Mouse (Mus musculus) myocyte (in vitro differentiated cells): ENCODE data around the gene Prkch. TPM values are rescaled to one million over a fixed set of nuclear protein-coding genes. Genes with fewer than 3 reads are reported as not detected.

Source experiments
- H3K27me3 ChIP-seq: one replicate; pipeline ENCODE4 v1.6.1; 2011; ENCODE audit not compliant: control insufficient read depth, insufficient read depth, insufficient read length
- H3K36me3 ChIP-seq: one replicate; pipeline ENCODE4 v1.6.1; 2011; ENCODE audit not compliant: control insufficient read depth, insufficient read depth
- H3K4me2 ChIP-seq: one replicate; pipeline ENCODE4 v1.6.1; 2011; ENCODE audit warnings: low read depth, control low read depth
- H3K4me3 ChIP-seq: one replicate; pipeline ENCODE4 v1.5.1; 2011; ENCODE audit warnings: mild to moderate bottlenecking, control low read depth, moderate library complexity
- H3K79me2 ChIP-seq: one replicate; pipeline ENCODE4 v1.6.1; 2011; ENCODE audit not compliant: control insufficient read depth, insufficient read depth
- H3ac ChIP-seq: one replicate; pipeline ENCODE4 v1.6.1; 2011; ENCODE audit not compliant: control insufficient read depth, insufficient read length
- CEBPB ChIP-seq: IDR thresholded peaks from 2 replicates; pipeline ENCODE4 v1.6.1; 2011; ENCODE audit warnings: mild to moderate bottlenecking, moderate library complexity; ENCODE audit not compliant: poor library complexity, insufficient read depth, severe bottlenecking
- E2F4 ChIP-seq: IDR thresholded peaks from one replicate; pipeline ENCODE4 v1.6.1; 2011; ENCODE audit warnings: mild to moderate bottlenecking, control low read depth, moderate library complexity; ENCODE audit not compliant: insufficient read depth
- MAX ChIP-seq: IDR thresholded peaks from one replicate; pipeline ENCODE4 v1.6.1; 2011; ENCODE audit warnings: low read depth, mild to moderate bottlenecking, control low read depth
- MYOD1 ChIP-seq, 3 experiments: IDR thresholded peaks; one replicate each; pipeline ENCODE4 v1.6.1; 2011; ENCODE audit warnings: control low read depth in 2 of 3, low read depth in 2 of 3, mild to moderate bottlenecking in 2 of 3, moderate library complexity in 1 of 3; ENCODE audit not compliant: insufficient read length in 2 of 3, control insufficient read depth in 1 of 3
- MYOG ChIP-seq, 3 experiments: IDR thresholded peaks; one replicate each; pipeline ENCODE4 v1.6.1; 2011; ENCODE audit warnings: control low read depth in 2 of 3, low read depth in 2 of 3, mild to moderate bottlenecking in 2 of 3; ENCODE audit not compliant: insufficient read length in 2 of 3, control insufficient read depth in 1 of 3, insufficient read depth in 1 of 3
- POLR2A ChIP-seq: IDR thresholded peaks from one replicate; pipeline ENCODE4 v1.6.1; 2011; ENCODE audit warnings: low read depth, mild to moderate bottlenecking, control low read depth, moderate library complexity; ENCODE audit not compliant: insufficient read length
- POLR2AphosphoS2 ChIP-seq: IDR thresholded peaks from one replicate; pipeline ENCODE4 v1.6.1; 2011; ENCODE audit warnings: low read depth, control low read depth; ENCODE audit not compliant: insufficient read length
- REST ChIP-seq: IDR thresholded peaks from one replicate; pipeline ENCODE4 v1.6.1; 2011; ENCODE audit warnings: mild to moderate bottlenecking, control low read depth, moderate library complexity; ENCODE audit not compliant: insufficient read depth, insufficient read length
- SRF ChIP-seq: IDR thresholded peaks from one replicate; pipeline ENCODE4 v1.6.1; 2011; ENCODE audit warnings: low read depth; ENCODE audit not compliant: control insufficient read depth, insufficient read length
- TCF12 ChIP-seq: IDR thresholded peaks from one replicate; pipeline ENCODE4 v1.6.1; 2011; ENCODE audit warnings: mild to moderate bottlenecking, control low read depth; ENCODE audit not compliant: poor library complexity, insufficient read depth, severe bottlenecking
- TCF3 ChIP-seq: IDR thresholded peaks from one replicate; pipeline ENCODE4 v1.6.1; 2011; ENCODE audit warnings: low read depth, control low read depth; ENCODE audit not compliant: insufficient read length
- USF1 ChIP-seq: IDR thresholded peaks from one replicate; pipeline ENCODE4 v1.6.1; 2011; ENCODE audit warnings: low read depth, mild to moderate bottlenecking, control low read depth, moderate library complexity
- polyA plus RNA-seq: library from polyadenylated mRNA; unstranded; fragments of >200 nt; fragmentation: generic; extraction: Trizol; gene quantifications from one replicate; pipeline ENCODE4 v1.2.1, GENCODE M21; 2012; ENCODE audit warnings: missing spikeins

Gene Prkch
- polyA plus RNA-seq, 1 experiment, result 0.10 TPM

DNA sequence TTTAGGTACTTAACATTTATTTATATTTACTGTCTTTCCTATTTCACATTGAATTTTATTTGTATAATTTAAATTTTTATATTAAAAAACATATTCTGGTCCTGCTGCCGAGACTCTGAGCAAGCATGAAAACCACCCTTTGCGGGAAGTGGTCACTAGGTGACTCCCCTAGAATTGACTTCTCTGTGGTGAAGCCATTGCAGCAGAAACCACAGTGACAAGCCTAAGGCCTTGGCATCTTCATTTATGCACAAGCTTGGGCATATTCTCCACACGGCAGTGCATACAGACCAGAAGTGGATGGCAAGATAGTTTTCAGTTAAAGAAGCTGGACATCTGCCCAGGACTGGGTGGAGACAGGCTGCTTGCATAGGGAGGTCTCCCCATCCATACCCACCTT, 117.4 kb downstream of the Prkch start:
- H3K4me2 ChIP-seq, result no peak overlapping the region
- no peaks in the 10 kb centered on the region for H3K79me2 ChIP-seq
- no peak for TF ChIP-seq TCF12
- no peak for TF ChIP-seq USF1
- no peak for TF ChIP-seq E2F4
- TF ChIP-seq CEBPB, result no peak
- no peak for TF ChIP-seq MYOG (IDR thresholded peaks at IDR 0.05; ENCODE audit: control insufficient read depth in 1 of 3, insufficient read depth in 1 of 3, insufficient read length in 2 of 3, low read depth in 2 of 3)
- no peak for TF ChIP-seq REST
- TF ChIP-seq TCF3, result no peak
- no peak for TF ChIP-seq MYOD1 (IDR thresholded peaks at IDR 0.05; ENCODE audit: control insufficient read depth in 1 of 3, insufficient read length in 2 of 3, low read depth in 2 of 3)
- TF ChIP-seq POLR2A, result no peak
- no peak for TF ChIP-seq SRF
- no peak for TF ChIP-seq POLR2AphosphoS2
- TF ChIP-seq MAX, result no peak

DNA sequence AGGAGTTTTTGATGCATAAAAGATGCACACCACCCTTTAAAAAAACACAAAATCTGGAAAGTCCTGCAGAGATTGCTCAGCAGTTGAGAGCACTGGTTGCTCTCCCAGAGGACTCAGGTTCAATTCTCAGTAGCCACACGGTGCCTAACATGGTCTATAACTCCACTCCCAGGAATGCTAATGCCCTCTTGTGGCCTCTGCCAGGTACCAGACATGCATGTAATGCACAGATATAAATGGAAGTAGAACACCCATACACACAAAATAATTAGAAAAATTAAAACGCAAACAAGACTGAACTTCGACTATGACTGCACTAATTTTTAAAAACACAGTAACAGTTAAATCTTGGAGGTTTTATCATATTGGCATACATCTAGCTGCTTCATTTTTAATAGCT, 119.8 kb downstream of the Prkch start:
- H3ac ChIP-seq, result no peak overlapping the region
- H3K27me3 ChIP-seq, result no peaks in the 10 kb centered on the region
- no peak overlapping the region for H3K4me2 ChIP-seq
- TF ChIP-seq POLR2A (no peak), MAX (no peak), MYOD1 (IDR thresholded peaks at IDR 0.05; ENCODE audit: control insufficient read depth in 1 of 3, insufficient read length in 2 of 3, low read depth in 2 of 3) (no peak), USF1 (no peak), POLR2AphosphoS2 (no peak), TCF3 (no peak), MYOG (IDR thresholded peaks at IDR 0.05; ENCODE audit: control insufficient read depth in 1 of 3, insufficient read depth in 1 of 3, insufficient read length in 2 of 3, low read depth in 2 of 3) (no peak)
- no peaks in the 10 kb centered on the region for H3K79me2 ChIP-seq
- no peaks in the 10 kb centered on the region for H3K36me3 ChIP-seq
- H3K4me3 ChIP-seq, result no peak overlapping the region

More for the DNA sequence above, 117.4 kb downstream of the Prkch start:
- no peaks in the 10 kb centered on the region for H3K27me3 ChIP-seq
- H3K4me3 ChIP-seq, result no peak overlapping the region
- H3ac ChIP-seq, result no peak overlapping the region
- no peaks in the 10 kb centered on the region for H3K36me3 ChIP-seq

DNA sequence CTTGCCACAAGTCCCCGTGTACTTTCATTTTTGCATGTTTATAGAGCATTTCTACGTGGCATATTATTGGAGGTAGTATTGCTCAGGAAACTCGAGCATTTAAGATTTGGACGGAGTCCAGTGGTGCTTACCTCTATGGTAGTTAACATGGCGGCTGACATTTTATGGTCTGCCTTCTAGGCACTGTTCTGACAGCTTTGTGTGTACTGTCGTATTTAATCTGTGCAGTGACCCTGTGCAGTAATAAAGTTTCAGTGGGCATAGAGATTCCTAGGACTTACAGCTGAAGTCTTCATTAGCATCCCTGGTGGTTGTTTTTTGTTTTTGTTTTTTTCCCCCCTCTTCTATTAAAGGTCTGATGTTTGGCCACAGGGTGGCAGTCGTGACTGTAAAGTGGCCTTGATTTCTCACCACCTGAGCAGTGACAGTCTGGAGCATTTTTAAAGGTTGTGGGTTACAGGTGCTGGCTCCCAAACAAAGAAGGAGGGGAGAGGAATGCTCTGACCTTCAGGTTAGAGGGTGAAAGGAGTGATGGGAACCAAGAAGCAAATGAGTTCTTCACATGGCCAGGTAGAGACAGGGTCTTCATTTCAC, 120.6 kb downstream of the Prkch start:
- Histone ChIP-seq H3K4me3 (no peak overlapping the region), H3K79me2 (no peaks in the 10 kb centered on the region), H3K4me2 (peak overlapping the region; percentile 53), H3K36me3 (no peaks in the 10 kb centered on the region), H3K27me3 (no peaks in the 10 kb centered on the region), H3ac (no peak overlapping the region)
- no peak for TF ChIP-seq POLR2AphosphoS2
- TF ChIP-seq TCF12, result no peak
- no peak for TF ChIP-seq POLR2A
- TF ChIP-seq USF1, result no peak

DNA sequence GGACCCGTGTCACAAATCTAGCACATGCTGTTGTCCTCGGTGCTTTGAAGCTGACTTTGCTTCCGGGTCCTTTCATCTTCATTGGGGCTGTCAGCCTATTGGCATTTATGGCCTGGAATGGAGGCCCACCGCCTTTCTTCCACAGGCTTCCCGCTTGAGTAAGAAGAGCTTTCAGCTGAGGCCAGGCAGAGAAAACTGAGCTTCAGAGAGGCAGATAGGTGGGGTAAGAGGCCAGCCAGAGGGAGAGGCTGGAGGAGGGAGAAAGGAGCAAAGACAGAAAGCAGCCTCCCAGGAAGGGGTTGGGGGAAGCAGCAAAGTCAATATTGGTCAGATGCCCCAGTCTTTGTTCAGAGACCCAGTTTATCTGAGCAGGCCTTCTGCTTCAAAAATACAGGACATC, 123.9 kb downstream of the Prkch start:
- Histone ChIP-seq H3K79me2 (no peaks in the 10 kb centered on the region), H3K4me3 (no peak overlapping the region), H3K4me2 (peak overlapping the region; percentile 19), H3K36me3 (no peaks in the 10 kb centered on the region), H3ac (no peak overlapping the region), H3K27me3 (no peaks in the 10 kb centered on the region)
- TF ChIP-seq SRF (no peak), MYOD1 (IDR thresholded peaks at IDR 0.05; ENCODE audit: control insufficient read depth in 1 of 3, insufficient read length in 2 of 3, low read depth in 2 of 3) (no peak), E2F4 (no peak), REST (no peak), POLR2AphosphoS2 (no peak), MYOG (IDR thresholded peaks at IDR 0.05; ENCODE audit: control insufficient read depth in 1 of 3, insufficient read depth in 1 of 3, insufficient read length in 2 of 3, low read depth in 2 of 3) (no peak), MAX (no peak), TCF3 (no peak), POLR2A (no peak), USF1 (no peak), CEBPB (no peak), TCF12 (no peak)

- H3K79me2 ChIP-seq, result no peaks in the 10 kb centered on the region
- no peak overlapping the region for H3ac ChIP-seq
- H3K36me3 ChIP-seq, result no peaks in the 10 kb centered on the region
- TF ChIP-seq REST (no peak), POLR2AphosphoS2 (no peak), MYOD1 (IDR thresholded peaks at IDR 0.05; ENCODE audit: control insufficient read depth in 1 of 3, insufficient read length in 2 of 3, low read depth in 2 of 3) (no peak), SRF (no peak), MAX (no peak), TCF12 (no peak), POLR2A (peak; percentile 51), MYOG (IDR thresholded peaks at IDR 0.05; ENCODE audit: control insufficient read depth in 1 of 3, insufficient read depth in 1 of 3, insufficient read length in 2 of 3, low read depth in 2 of 3) (no peak), CEBPB (no peak)
- H3K4me3 ChIP-seq, result no peak overlapping the region
- H3K4me2 ChIP-seq, result peak overlapping the region; percentile 57
- H3K27me3 ChIP-seq, result no peaks in the 10 kb centered on the region
Measured at GRCm38 (mm10) chr12:73708920-73709319, 124.3 kb downstream of the Prkch start.
